Mouse (Mus musculus) retina, postnatal 7 days (tissue): ENCODE measurements at regions not wholly inside any gene's neighbourhood (a gene's known extent, or its start where the extent isn't known, plus 50 kb on each side); places are given as distances from the start of the nearest gene placed in this dataset.

ENCODE experiments used
- DNase-seq: peaks from one replicate; pipeline ENCODE4 v3.0.0-alpha.2; 2012; ENCODE audit warnings: low read depth, low spot score

- no peak for DNase-seq
These were observed 78.2 kb upstream of the Slc16a7 start for GRCm38 (mm10) chr10:125467503-125467902.

- no peak for DNase-seq
These were observed 99.1 kb upstream of the Slc16a7 start for GRCm38 (mm10) chr10:125488350-125488749.

GRCm38 (mm10) chr10:125490395-125490794 lies 101.1 kb upstream of the Slc16a7 start:
- DNase-seq, result no peak

- no peak for DNase-seq
These were observed 105.2 kb upstream of the Slc16a7 start for GRCm38 (mm10) chr10:125494489-125494888.

GRCm38 (mm10) chr10:125498347-125498746 lies 109.1 kb upstream of the Slc16a7 start:
- no peak for DNase-seq

- no peak for DNase-seq
These were observed 111.1 kb upstream of the Slc16a7 start for GRCm38 (mm10) chr10:125500338-125500737.

GRCm38 (mm10) chr10:125515026-125515425 lies 125.8 kb upstream of the Slc16a7 start:
- DNase-seq, result no peak

GRCm38 (mm10) chr10:125530876-125531275 lies 141.6 kb upstream of the Slc16a7 start:
- DNase-seq, result no peak

GRCm38 (mm10) chr10:125538316-125538715 lies 149.1 kb upstream of the Slc16a7 start:
- peak; percentile 35 for DNase-seq

- no peak for DNase-seq
These were observed 197.4 kb upstream of the Slc16a7 start for GRCm38 (mm10) chr10:125586489-125587147.

- DNase-seq, result no peak
These were observed 203.7 kb upstream of the Slc16a7 start for GRCm38 (mm10) chr10:125593006-125593405.

- DNase-seq, result no peak
These were observed 218.7 kb upstream of the Slc16a7 start for GRCm38 (mm10) chr10:125607787-125608617.

- DNase-seq, result no peak
These were observed 221.1 kb upstream of the Slc16a7 start for GRCm38 (mm10) chr10:125610353-125610752.

- DNase-seq, result no peak
These were observed 223.5 kb upstream of the Slc16a7 start for GRCm38 (mm10) chr10:125612773-125613172.

GRCm38 (mm10) chr10:125621376-125621775 lies 232.1 kb upstream of the Slc16a7 start:
- DNase-seq, result no peak

- DNase-seq, result no peak
These were observed 234.6 kb upstream of the Slc16a7 start for GRCm38 (mm10) chr10:125623836-125624235.

- DNase-seq, result no peak
These were observed 278.6 kb upstream of the Slc16a7 start for GRCm38 (mm10) chr10:125667906-125668305.

GRCm38 (mm10) chr10:125673637-125674036 lies 284.4 kb upstream of the Slc16a7 start:
- no peak for DNase-seq

- DNase-seq, result no peak
These were observed 286.3 kb upstream of the Lrig3 start for GRCm38 (mm10) chr10:125679644-125680043.

- DNase-seq, result no peak
These were observed 280.8 kb upstream of the Lrig3 start for GRCm38 (mm10) chr10:125685130-125685529.

- DNase-seq, result no peak
These were observed 272.5 kb upstream of the Lrig3 start for GRCm38 (mm10) chr10:125693505-125693904.

GRCm38 (mm10) chr10:125696159-125696558 lies 269.8 kb upstream of the Lrig3 start:
- no peak for DNase-seq
